Comparison of ENCODE assay signal across 16 mouse cellular contexts in the genomic region with DNA sequence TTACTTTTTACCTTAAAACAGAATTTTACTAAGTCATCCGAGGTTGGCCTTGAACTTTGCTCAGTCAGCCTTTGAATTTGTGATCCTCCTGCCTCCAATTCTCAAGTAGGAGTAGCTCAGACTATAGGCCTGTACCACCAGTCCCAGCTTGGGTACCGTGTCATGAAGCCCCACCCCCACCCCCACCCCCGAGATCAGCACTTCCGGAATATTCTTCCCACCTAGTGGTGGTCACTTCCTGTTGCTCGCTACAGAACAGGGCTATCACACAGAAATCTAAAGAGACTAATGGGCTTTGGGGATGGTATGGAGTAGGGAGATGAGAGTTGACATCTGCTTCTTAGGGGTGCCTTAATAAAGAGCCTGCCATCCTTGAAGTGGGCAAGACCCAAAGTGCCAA.
DNase-seq lines count a peak whose midpoint lies in the region; TF ChIP-seq lines count a peak whose summit lies in the region.
"Had no signal": no experiment of that assay in that cellular context is flagged by ENCODE, and none has a peak within 500 bp of the region (broad histone marks: within the 10 kb centered on the region; RNA-seq: fewer than 3 reads in every experiment).

No protein-coding gene starts in this region.

- H3K36me3 ChIP-seq in CH12.LX (replicated peaks in 1 of 2; ENCODE audit: control insufficient read depth in 1 of 2, insufficient read depth in 1 of 2, low read length in 1 of 2) (no peaks in the 10 kb centered on the region), ES-E14 (ENCODE audit: control insufficient read depth, insufficient read depth, low read length, poor library complexity, severe bottlenecking) (no peaks in the 10 kb centered on the region)
- H3K36me3 ChIP-seq: forebrain, embryonic 12.5 days; heart, embryonic 10.5 days had no signal

- 0 out of 4 replicates have a peak, but pooled peaks cover 0 to 2% of the 10 kb centered on the region in 2 experiments for H3K4me1 ChIP-seq in CH12.LX (ENCODE audit: control insufficient read depth in 1 of 2, insufficient read depth in 2 of 2)
- H3K4me1 ChIP-seq in ES-E14 (ENCODE audit: control insufficient read depth in 2 of 2, insufficient read depth in 2 of 2, low read length in 2 of 2, poor library complexity in 1 of 2) = peaks cover 0 to 5% of the 10 kb centered on the region in 2 experiments; a peak in 2 of 4 replicates
- H3K4me1 ChIP-seq in embryonic fibroblast, embryonic 13.5 days (ENCODE audit: control insufficient read depth, insufficient read depth, low read length) = 0 out of 2 replicates have a peak, but pooled peaks cover 6% of the 10 kb centered on the region

- H3K79me2 ChIP-seq in CH12.LX (replicated peaks; ENCODE audit: control insufficient read depth, extremely low read depth, insufficient read depth, poor library complexity, severe bottlenecking) = no peaks in the 10 kb centered on the region

- TF ChIP-seq EP300 in CH12.LX (IDR thresholded peaks at IDR 0.05; ENCODE audit: low read length) = no peak

- no peak for TF ChIP-seq RAD21 in CH12.LX (IDR thresholded peaks at IDR 0.05; ENCODE audit: low read depth, low read length)

- TF ChIP-seq CTCF in layer of hippocampus, adult 2 months (conservative IDR thresholded peaks at IDR 0.05) = no peak
- no peak for TF ChIP-seq CTCF in CH12.LX (conservative IDR thresholded peaks at IDR 0.05 in 1 of 2, IDR thresholded peaks at IDR 0.05 in 1 of 2; ENCODE audit: low read depth in 2 of 2, low read length in 2 of 2)
- no peak for TF ChIP-seq CTCF in embryonic fibroblast, embryonic 13.5 days (IDR thresholded peaks at IDR 0.05; ENCODE audit: borderline replicate concordance, insufficient read depth, low read length)

- in situ Hi-C loops in CH12.LX (cut with MboI; ENCODE audit: low pct_ligation_motif_present, low pct_unique_long_range_greater_than_20kb, low sequenced_read_pairs) = loop anchor here (10.0 kb wide), 1 partner anchor 136 kb away; no protein-coding TSS in a partner anchor
- in situ Hi-C loops in ES-E14 (cut with MboI; ENCODE audit: low sequenced_read_pairs in 2 of 2, unreplicated experiment in 2 of 2) = no loop called here

- peaks cover 53% of the 10 kb centered on the region for H3K27me3 ChIP-seq in CH12.LX (replicated peaks)
- H3K27me3 ChIP-seq: forebrain, embryonic 12.5 days had no signal

- H3K9me3 ChIP-seq in CH12.LX (replicated peaks; ENCODE audit: low read length) (no peaks in the 10 kb centered on the region), ES-E14 (ENCODE audit: control insufficient read depth, insufficient read depth, low read depth, low read length) (no peaks in the 10 kb centered on the region)
- H3K9me3 ChIP-seq: forebrain, embryonic 12.5 days; heart, embryonic 10.5 days had no signal

- H3K9ac ChIP-seq in CH12.LX (ENCODE audit: insufficient read depth, low read depth) (no peak overlapping the region), ES-E14 (ENCODE audit: insufficient read depth, low read depth, low read length, poor library complexity, severe bottlenecking) (peak overlapping the region; percentile 78; the same call in 1 of the 2 replicates)
- H3K9ac ChIP-seq: forebrain, embryonic 12.5 days; hindbrain, embryonic 14.5 days had no signal

- no peak for TF ChIP-seq POLR2A in CH12.LX (IDR thresholded peaks at IDR 0.05; ENCODE audit: low read depth, low read length)
- no peak for TF ChIP-seq POLR2A in embryonic fibroblast, embryonic 13.5 days (IDR thresholded peaks at IDR 0.05; ENCODE audit: low read depth, low read length)

- DNase-seq in layer of hippocampus, adult 2 months (ENCODE audit: low spot score in 2 of 2) = no peak
- no peak for DNase-seq in layer of hippocampus, postnatal 25 days (ENCODE audit: extremely low spot score in 1 of 2, low spot score in 1 of 2)
- DNase-seq in CH12.LX (ENCODE audit: extremely low read depth) (no peak), ES-E14 (ENCODE audit: low read depth, low spot score) (no peak)
- DNase-seq in lung, postnatal 25 days (ENCODE audit: low spot score) = no peak
- DNase-seq in natural killer cell, adult 2 months (ENCODE audit: low spot score in 2 of 2) = no peak
- DNase-seq: cerebellum, adult 9-10 months; lung, postnatal 4 days; retina, postnatal 1 day; right cerebral cortex, postnatal 4 days; thymus, adult 2 months had no signal

- dilution Hi-C loops in CH12.LX (cut with MboI; ENCODE audit: extremely low pct_ligation_motif_present, extremely low pct_unique_long_range_greater_than_20kb, low sequenced_read_pairs) = no loop called here

- peak overlapping the region; percentile 52 for H3K27ac ChIP-seq in layer of hippocampus, adult 2 months
- H3K27ac ChIP-seq in CH12.LX (ENCODE audit: insufficient read depth, low read depth) (no peak overlapping the region), ES-E14 (ENCODE audit: insufficient read depth, low read depth, low read length, poor library complexity, severe bottlenecking) (peak overlapping the region; percentile 91)
- peak overlapping the region; percentile 78 for H3K27ac ChIP-seq in embryonic fibroblast, embryonic 13.5 days (ENCODE audit: insufficient read depth, low read length)
- H3K27ac ChIP-seq: forebrain, embryonic 12.5 days; heart, embryonic 10.5 days; hindbrain, embryonic 14.5 days had no signal

- H3K4me2 ChIP-seq in CH12.LX (ENCODE audit: insufficient read depth, low read depth, poor library complexity, severe bottlenecking) = no peak overlapping the region
- H3K4me2 ChIP-seq: forebrain, embryonic 12.5 days; hindbrain, embryonic 14.5 days; midbrain, embryonic 11.5 days had no signal

- H3K4me3 ChIP-seq in layer of hippocampus, adult 2 months = no peak overlapping the region
- H3K4me3 ChIP-seq in CH12.LX (replicated peaks in 1 of 3; ENCODE audit: low read depth in 2 of 3, low read length in 2 of 3, poor library complexity in 1 of 3) (peak overlapping the region in 2 of 3 experiments; percentile 20 to 27), ES-E14 (ENCODE audit: insufficient read depth in 1 of 2, low read depth in 1 of 2, low read length in 2 of 2, poor library complexity in 1 of 2, severe bottlenecking in 1 of 2) (peak overlapping the region; percentile 67 to 81; a peak in 2 of 4 replicates)
- H3K4me3 ChIP-seq in embryonic fibroblast, embryonic 13.5 days (ENCODE audit: insufficient read depth, low read length) = no peak overlapping the region
- H3K4me3 ChIP-seq: forebrain, embryonic 12.5 days; heart, embryonic 10.5 days had no signal

TF ChIP-seq in CH12.LX, 34 proteins besides CTCF, POLR2A, EP300 and RAD21:
- no peak for TF ChIP-seq RCOR1 (conservative IDR thresholded peaks at IDR 0.05; ENCODE audit: low read depth, low read length)
- TF ChIP-seq USF2 (conservative IDR thresholded peaks at IDR 0.05; ENCODE audit: low read depth, low read length) = no peak
- no peak for TF ChIP-seq JUN (IDR thresholded peaks at IDR 0.05; ENCODE audit: insufficient read depth, low read depth, low read length)

TF ChIP-seq in ES-E14, 5 proteins besides CTCF, POLR2A, EP300 and RAD21:
- TF ChIP-seq ZNF384 (IDR thresholded peaks at IDR 0.05; ENCODE audit: low read depth, low read length) = no peak
- no peak for TF ChIP-seq ZC3H11A (IDR thresholded peaks at IDR 0.05; ENCODE audit: borderline replicate concordance, low read depth, low read length)
TF ChIP-seq in ES-E14: peak in this region for 0.

Comparison
In these comparisons a context has a peak if more than half of its experiments do, and no peak if none do; other contexts are left out.
1. H3K4me3 ChIP-seq: peak in CH12.LX (2 of 3) and ES-E14 (2 of 2); none in layer of hippocampus, adult 2 months (single experiment) and embryonic fibroblast, embryonic 13.5 days (single experiment).